Mouse (Mus musculus): ENCODE measurements around the gene Mcl1. TPM values are rescaled to one million over a fixed set of nuclear protein-coding genes. Genes with fewer than 3 reads are reported as not detected.
A peak's percentile ranks its signal among the peaks of the same experiment; 100 is the strongest.

The Mcl1 gene
- polyA plus RNA-seq, 1 experiment from 2014 or later, result 49.0 TPM

DNA sequence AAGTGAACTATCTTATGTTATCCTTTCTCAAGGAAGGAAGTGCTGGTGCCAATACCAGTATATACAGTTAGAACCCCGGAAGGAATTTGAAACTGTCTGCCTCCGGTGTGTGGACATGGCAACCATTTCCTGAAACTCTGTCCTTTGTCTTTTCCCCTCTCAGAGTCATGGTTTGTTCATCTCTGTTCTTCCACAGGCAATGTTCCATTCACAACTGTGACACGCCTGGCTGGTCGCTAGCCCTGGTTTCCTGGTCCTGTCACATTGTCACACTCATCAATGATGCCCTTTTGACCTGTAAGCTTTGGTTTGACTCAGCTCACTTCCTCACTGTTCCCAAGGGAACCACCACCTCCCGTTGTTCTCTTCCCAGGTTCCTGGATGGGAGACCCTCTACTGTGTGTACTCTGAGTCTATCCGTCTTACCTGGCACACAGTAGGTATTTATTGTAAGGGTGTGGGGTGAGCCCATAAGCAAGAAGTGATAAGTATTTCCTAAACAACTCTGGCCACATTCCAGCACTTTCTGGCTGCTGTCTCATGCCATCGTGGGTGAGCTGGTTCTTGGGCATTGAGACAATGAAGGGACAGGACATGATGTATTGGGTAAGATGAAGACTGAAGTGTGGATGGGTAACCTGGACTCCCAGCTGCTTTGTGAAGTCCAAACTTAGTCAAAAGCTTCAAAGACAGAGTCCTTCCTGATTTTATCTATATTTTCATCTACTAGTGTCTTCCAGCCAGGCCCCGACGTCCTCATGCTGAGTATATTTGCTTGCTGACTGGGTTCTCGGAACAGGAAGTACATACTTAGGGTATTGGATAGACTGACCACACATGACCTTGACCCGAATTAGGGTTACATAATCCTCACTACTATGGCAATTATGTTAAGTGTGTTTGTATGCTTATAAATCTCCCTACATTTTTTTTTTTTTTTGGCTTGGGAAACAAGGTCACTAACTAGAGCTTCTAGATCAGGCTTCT is 35.5 kb downstream of the Mcl1 start:
- WGBS, result 73% methylated on average over 11 of the region's 11 CpGs
- no peak for ATAC-seq (ENCODE audit: low read depth)
- Histone ChIP-seq H3K27me3 (ENCODE audit: control insufficient read depth, insufficient read depth, low read length) (no peaks in the 10 kb centered on the region), H3K36me3 (ENCODE audit: control insufficient read depth, insufficient read depth, low read length) (no peaks in the 10 kb centered on the region), H3K4me2 (ENCODE audit: low read depth, low read length) (no peak overlapping the region), H3K4me3 (ENCODE audit: low read depth, low read length) (no peak overlapping the region), H3K9ac (replicated peaks; ENCODE audit: low read depth, low read length) (no peak overlapping the region), H3K4me1 (ENCODE audit: control insufficient read depth, insufficient read depth, low read length) (no peaks in the 10 kb centered on the region), H3K27ac (ENCODE audit: low read depth, low read length) (no peak overlapping the region), H3K9me3 (ENCODE audit: control insufficient read depth, low read length) (no peaks in the 10 kb centered on the region)

DNA sequence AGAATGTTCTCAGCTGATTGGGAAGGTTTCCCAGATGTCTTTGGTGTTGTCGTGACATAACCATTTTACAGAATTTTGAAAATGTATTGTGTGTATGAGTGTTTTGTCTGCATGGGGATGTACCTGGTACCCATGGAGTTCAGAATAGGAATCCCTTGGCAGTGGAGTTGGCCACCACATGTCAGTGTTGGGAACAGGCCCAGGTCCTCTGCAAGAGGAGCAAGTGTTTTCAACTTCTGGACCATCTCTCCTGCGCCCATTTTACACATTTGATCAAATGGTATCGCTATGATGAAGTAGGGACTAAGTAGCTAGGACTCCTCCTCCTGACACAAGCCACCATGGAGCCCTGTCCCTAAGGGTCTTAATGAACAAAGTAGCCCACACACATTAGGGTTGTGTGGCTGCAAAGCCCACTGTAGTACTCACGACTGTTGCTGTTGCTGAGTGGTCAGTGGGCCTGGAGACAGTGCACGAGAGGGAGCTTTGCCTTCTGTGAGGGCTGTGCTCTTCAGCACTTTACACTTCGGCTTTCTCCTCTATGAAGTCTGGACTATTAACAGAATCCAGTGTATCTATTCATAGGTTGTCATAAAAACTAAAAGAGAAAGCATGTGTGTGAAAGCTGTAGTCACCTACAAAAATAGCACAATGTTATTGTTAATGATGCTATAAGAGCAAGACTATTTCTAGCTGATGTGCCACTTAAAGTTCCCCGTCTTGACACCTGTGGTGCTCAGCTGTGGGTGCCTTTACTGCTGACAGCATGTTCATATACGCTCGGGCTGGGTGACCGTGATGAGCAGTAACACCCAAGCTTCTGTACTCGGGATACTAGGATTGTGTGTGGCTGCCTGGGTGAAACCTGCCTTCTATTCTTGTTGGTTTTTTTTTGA is 36.5 kb downstream of the Mcl1 start:
- H3K4me2 ChIP-seq (ENCODE audit: low read depth, low read length), result no peak overlapping the region
- H3K27me3 ChIP-seq (ENCODE audit: control insufficient read depth, insufficient read depth, low read length), result no peaks in the 10 kb centered on the region
- H3K9ac ChIP-seq (replicated peaks; ENCODE audit: low read depth, low read length), result no peak overlapping the region
- H3K9me3 ChIP-seq (ENCODE audit: control insufficient read depth, low read length), result no peaks in the 10 kb centered on the region
- no peaks in the 10 kb centered on the region for H3K36me3 ChIP-seq (ENCODE audit: control insufficient read depth, insufficient read depth, low read length)
- H3K4me3 ChIP-seq (ENCODE audit: low read depth, low read length), result no peak overlapping the region
- ATAC-seq (ENCODE audit: low read depth), result no peak
- 88% methylated on average over 11 of the region's 11 CpGs for WGBS
- no peaks in the 10 kb centered on the region for H3K4me1 ChIP-seq (ENCODE audit: control insufficient read depth, insufficient read depth, low read length)
- H3K27ac ChIP-seq (ENCODE audit: low read depth, low read length), result no peak overlapping the region

DNA sequence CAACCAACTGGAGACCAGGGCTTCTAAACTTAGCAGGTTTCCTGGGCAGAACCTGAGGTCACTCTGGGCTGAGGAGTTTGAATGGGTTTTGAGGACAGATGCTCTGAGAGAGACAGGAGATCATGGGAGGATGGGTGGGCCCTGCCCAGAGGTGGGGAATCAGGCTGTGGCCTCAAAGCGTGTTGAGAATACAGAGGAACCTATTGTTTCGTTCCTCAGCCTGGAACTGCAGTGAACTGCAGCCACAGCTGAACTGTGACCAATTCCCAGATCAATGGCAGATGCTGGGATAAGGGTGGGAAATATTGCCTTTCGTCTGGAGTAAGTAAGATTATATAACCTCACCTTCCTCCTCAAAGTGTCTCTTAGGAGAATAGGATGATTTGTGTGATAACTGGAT is 37.2 kb downstream of the Mcl1 start:
- Histone ChIP-seq H3K4me3 (ENCODE audit: low read depth, low read length) (no peak overlapping the region), H3K9me3 (ENCODE audit: control insufficient read depth, low read length) (no peaks in the 10 kb centered on the region), H3K4me1 (ENCODE audit: control insufficient read depth, insufficient read depth, low read length) (no peaks in the 10 kb centered on the region), H3K27ac (ENCODE audit: low read depth, low read length) (no peak overlapping the region), H3K4me2 (ENCODE audit: low read depth, low read length) (no peak overlapping the region), H3K36me3 (ENCODE audit: control insufficient read depth, insufficient read depth, low read length) (no peaks in the 10 kb centered on the region), H3K9ac (replicated peaks; ENCODE audit: low read depth, low read length) (no peak overlapping the region), H3K27me3 (ENCODE audit: control insufficient read depth, insufficient read depth, low read length) (no peaks in the 10 kb centered on the region)
- ATAC-seq (ENCODE audit: low read depth), result no peak
- 39% methylated on average over 3 of the region's 3 CpGs for WGBS

DNA sequence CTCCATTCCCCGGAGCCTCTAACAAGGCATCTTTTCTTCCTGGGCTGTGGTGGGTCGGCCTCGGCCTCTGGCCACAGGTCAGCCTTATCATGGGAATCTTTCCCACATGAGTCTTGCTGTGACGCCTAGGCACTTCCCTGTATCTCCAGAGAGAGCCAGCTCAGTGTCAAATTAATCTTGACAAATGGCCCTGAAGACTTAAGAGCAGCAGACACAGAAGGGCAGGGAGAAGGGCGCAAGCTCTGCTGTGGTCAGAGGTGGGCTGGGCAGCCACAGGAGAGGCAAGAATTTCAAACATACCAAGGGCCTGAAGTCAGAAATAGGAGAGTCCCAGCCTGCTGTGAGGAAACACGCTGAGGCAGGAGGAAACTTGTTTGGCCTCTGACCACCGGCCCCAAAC is 37.8 kb downstream of the Mcl1 start:
- H3K4me2 ChIP-seq (ENCODE audit: low read depth, low read length), result no peak overlapping the region
- 0 out of 2 replicates have a peak, but pooled peaks have one; percentile 17 for ATAC-seq (ENCODE audit: low read depth)
- H3K27ac ChIP-seq (ENCODE audit: low read depth, low read length), result no peak overlapping the region
- no peaks in the 10 kb centered on the region for H3K4me1 ChIP-seq (ENCODE audit: control insufficient read depth, insufficient read depth, low read length)
- no peaks in the 10 kb centered on the region for H3K36me3 ChIP-seq (ENCODE audit: control insufficient read depth, insufficient read depth, low read length)
- H3K27me3 ChIP-seq (ENCODE audit: control insufficient read depth, insufficient read depth, low read length), result no peaks in the 10 kb centered on the region
- H3K9ac ChIP-seq (replicated peaks; ENCODE audit: low read depth, low read length), result no peak overlapping the region
- 33% methylated on average over 7 of the region's 7 CpGs for WGBS
- no peak overlapping the region for H3K4me3 ChIP-seq (ENCODE audit: low read depth, low read length)
- H3K9me3 ChIP-seq (ENCODE audit: control insufficient read depth, low read length), result no peaks in the 10 kb centered on the region

DNA sequence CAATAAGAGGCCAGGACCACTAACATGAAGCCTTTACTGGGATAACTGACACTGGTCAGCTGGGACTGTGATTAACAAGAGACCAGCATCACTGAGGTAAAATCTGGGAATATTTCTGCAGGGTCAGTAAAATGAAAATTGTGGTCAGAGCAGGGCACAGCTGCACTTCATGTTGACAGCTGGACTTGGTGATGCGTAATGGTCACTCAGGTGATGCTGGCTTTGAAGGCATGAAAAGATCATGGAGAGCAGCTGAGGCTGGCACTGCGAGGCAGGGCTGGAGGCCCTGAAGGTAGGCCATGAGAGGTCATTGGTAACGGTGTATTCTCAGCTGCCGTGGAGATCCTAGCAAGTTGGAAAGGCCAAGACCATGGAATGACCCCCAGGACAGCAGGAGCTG is 39.7 kb downstream of the Mcl1 start:
- 93% methylated on average over 4 of the region's 4 CpGs for WGBS
- H3K9ac ChIP-seq (replicated peaks; ENCODE audit: low read depth, low read length), result no peak overlapping the region

DNA sequence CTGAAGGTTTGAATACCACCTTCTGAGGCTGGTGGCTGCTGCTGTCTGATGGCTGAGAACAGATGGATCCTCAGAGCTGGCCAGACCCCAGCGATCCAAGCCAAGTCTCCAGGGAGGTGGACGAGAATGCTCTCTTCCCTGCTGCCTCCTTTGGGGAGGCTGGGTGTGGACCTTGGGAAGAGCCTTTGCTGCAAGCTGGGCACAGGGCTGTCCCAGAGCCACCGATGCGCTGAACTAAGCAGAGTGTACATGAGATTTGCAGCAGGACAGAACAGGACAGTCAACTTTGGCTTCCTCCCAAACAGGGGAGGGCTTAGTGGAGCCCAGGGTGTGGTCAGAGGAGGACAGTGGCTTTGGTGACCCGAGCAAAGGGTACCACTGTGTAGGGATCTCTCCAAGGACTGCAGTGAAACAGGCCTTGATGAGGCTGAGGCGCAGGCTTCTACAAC is 41.7 kb downstream of the Mcl1 start:
- H3K9me3 ChIP-seq (ENCODE audit: control insufficient read depth, low read length), result no peaks in the 10 kb centered on the region
- H3K36me3 ChIP-seq (ENCODE audit: control insufficient read depth, insufficient read depth, low read length), result no peaks in the 10 kb centered on the region
- H3K9ac ChIP-seq (replicated peaks; ENCODE audit: low read depth, low read length), result no peak overlapping the region
- WGBS, result 49% methylated on average over 6 of the region's 6 CpGs
- no peak overlapping the region for H3K27ac ChIP-seq (ENCODE audit: low read depth, low read length)
- no peak overlapping the region for H3K4me2 ChIP-seq (ENCODE audit: low read depth, low read length)
- no peak for ATAC-seq (ENCODE audit: low read depth)
- no peak overlapping the region for H3K4me3 ChIP-seq (ENCODE audit: low read depth, low read length)
- H3K27me3 ChIP-seq (ENCODE audit: control insufficient read depth, insufficient read depth, low read length), result no peaks in the 10 kb centered on the region
- H3K4me1 ChIP-seq (ENCODE audit: control insufficient read depth, insufficient read depth, low read length), result no peaks in the 10 kb centered on the region

More for the DNA sequence above, 39.7 kb downstream of the Mcl1 start:
- Histone ChIP-seq H3K36me3 (ENCODE audit: control insufficient read depth, insufficient read depth, low read length) (no peaks in the 10 kb centered on the region), H3K4me2 (ENCODE audit: low read depth, low read length) (no peak overlapping the region), H3K27ac (ENCODE audit: low read depth, low read length) (no peak overlapping the region), H3K4me3 (ENCODE audit: low read depth, low read length) (no peak overlapping the region), H3K4me1 (ENCODE audit: control insufficient read depth, insufficient read depth, low read length) (no peaks in the 10 kb centered on the region), H3K27me3 (ENCODE audit: control insufficient read depth, insufficient read depth, low read length) (no peaks in the 10 kb centered on the region), H3K9me3 (ENCODE audit: control insufficient read depth, low read length) (no peaks in the 10 kb centered on the region)
- no peak for ATAC-seq (ENCODE audit: low read depth)

DNA sequence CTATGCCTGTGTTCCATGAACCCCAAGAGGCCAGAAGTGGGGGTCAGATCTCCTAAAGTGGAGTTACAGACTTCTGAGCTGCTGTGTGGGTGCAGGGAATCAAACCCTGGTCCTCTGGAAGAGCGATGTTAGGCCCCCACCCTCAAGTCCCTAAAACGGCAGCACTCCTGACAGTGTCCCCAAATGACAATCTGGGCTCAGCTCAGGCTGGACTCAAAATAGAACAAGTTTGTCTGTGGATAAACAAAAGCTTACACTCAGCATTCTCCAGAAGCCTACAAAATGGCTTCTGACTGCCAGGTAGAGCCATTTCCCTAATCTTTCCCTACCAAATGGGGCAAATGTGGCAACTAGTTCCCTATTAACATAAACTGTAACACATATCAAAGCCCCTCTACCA is 42.5 kb downstream of the Mcl1 start:
- no peak overlapping the region for H3K4me2 ChIP-seq (ENCODE audit: low read depth, low read length)
- no peak overlapping the region for H3K4me3 ChIP-seq (ENCODE audit: low read depth, low read length)
- no peaks in the 10 kb centered on the region for H3K36me3 ChIP-seq (ENCODE audit: control insufficient read depth, insufficient read depth, low read length)
- no peak for ATAC-seq (ENCODE audit: low read depth)
- H3K4me1 ChIP-seq (ENCODE audit: control insufficient read depth, insufficient read depth, low read length), result no peaks in the 10 kb centered on the region
- WGBS, result 77% methylated on average over 2 of the region's 2 CpGs
- no peaks in the 10 kb centered on the region for H3K9me3 ChIP-seq (ENCODE audit: control insufficient read depth, low read length)
- no peak overlapping the region for H3K9ac ChIP-seq (replicated peaks; ENCODE audit: low read depth, low read length)
- no peaks in the 10 kb centered on the region for H3K27me3 ChIP-seq (ENCODE audit: control insufficient read depth, insufficient read depth, low read length)
- H3K27ac ChIP-seq (ENCODE audit: low read depth, low read length), result no peak overlapping the region

DNA sequence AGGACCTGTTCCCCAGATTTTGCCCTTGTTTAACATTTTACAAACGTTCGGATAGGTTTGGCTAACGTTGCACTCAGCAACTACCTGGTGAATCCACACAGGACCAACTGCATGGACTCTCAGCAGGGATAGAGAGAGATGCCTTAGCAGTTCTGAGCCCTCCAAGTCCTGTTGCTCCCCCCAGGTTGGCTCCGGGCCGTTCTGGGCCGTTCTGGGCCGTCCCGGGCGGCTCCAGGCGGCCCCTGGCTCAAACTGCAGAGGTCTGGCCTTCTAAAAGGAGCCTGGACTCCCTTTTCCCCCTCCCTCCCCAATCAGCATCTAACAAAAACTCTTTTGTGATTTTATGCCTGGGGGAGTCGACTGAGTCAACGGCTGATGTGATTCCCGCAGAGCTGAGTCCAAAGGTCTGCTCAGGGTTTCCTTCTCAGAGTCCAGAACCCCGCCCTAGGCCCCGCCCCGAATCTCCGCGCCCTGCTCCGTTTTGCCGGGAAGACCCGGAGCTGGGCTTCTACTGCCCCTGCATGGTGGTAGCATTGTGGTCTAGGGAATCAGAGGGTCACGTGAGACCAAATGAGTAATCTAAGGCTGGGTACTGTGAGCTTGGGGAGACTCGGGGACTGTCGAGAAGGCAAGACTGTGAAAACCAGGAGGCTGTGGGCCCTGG is 43.4 kb downstream of the Mcl1 start:
- Histone ChIP-seq H3K9ac (replicated peaks; ENCODE audit: low read depth, low read length) (peak overlapping the region; percentile 41), H3K4me2 (ENCODE audit: low read depth, low read length) (peak overlapping the region; percentile 46), H3K27ac (ENCODE audit: low read depth, low read length) (no peak overlapping the region; the same call in 1 of the 2 replicates), H3K36me3 (ENCODE audit: control insufficient read depth, insufficient read depth, low read length) (no peaks in the 10 kb centered on the region), H3K27me3 (ENCODE audit: control insufficient read depth, insufficient read depth, low read length) (no peaks in the 10 kb centered on the region), H3K4me3 (ENCODE audit: low read depth, low read length) (no peak overlapping the region; the same call in 1 of the 2 replicates), H3K4me1 (ENCODE audit: control insufficient read depth, insufficient read depth, low read length) (no peaks in the 10 kb centered on the region), H3K9me3 (ENCODE audit: control insufficient read depth, low read length) (no peaks in the 10 kb centered on the region)
- WGBS, result 5% methylated on average over 24 of the region's 24 CpGs
- ATAC-seq (ENCODE audit: low read depth), result peak; percentile 81; the same call in 1 of the 2 replicates

All from neural tube, embryonic 14.5 days (tissue).